Mouse (Mus musculus): ENCODE data around the gene Keap1. TPM values are rescaled to one million over a fixed set of nuclear protein-coding genes. Genes with fewer than 3 reads are reported as not detected.
A peak's percentile ranks its signal among the peaks of the same experiment; 100 is the strongest.

Keap1 gene
- polyA plus RNA-seq, 1 experiment from 2014 or later: 22.3 TPM

DNA sequence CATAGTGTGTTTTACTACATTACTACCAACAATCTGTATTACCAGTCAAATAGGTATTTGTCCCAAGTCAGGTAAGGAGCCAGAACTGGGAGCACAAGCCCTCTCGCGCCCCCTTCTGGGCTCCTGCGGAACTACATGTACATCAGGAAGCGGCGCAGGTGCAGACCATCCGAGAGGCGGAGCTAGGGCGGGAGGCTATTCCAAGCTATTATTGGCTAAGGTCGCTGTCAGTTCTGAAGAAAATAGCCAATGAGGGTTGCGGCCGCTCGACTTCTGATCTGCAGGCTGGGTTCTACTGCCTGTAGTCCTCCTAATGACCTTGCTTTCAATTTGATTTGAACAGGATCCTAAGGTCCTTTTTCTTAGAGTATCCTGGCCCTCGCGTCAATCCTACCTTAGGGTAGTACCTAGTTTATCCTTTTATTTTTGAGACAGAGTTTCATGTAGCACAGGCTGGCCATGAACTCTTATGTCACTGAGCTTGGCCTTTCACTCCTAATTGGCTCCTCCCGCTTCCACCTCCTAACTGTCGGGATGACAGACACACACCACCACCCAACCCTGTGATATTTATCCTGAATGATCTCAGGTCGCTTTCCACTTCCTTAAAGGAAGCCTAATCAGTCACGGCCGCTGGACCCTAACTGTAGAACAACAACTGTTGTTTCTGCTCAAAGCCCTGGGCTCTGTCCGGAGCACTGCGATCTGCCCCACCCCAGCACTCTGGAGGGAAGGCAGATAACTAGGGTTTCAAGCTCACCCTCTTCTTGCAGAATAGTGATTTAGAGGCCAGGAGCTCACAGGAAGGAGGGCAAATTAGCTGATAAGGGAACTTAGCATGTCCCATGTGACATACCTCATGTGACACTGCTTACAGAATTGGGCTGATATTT is 18.4 kb downstream of the Keap1 start:
- no peaks in the 10 kb centered on the region; the same call in 1 of the 2 replicates for H3K9me3 ChIP-seq (replicated peaks; ENCODE audit: control insufficient read depth, low read length)
- no peaks in the 10 kb centered on the region for H3K36me3 ChIP-seq (ENCODE audit: control insufficient read depth, insufficient read depth, low read length)
- peak overlapping the region; percentile 24 for H3K4me3 ChIP-seq (ENCODE audit: low read depth, low read length)
- no peaks in the 10 kb centered on the region for H3K27me3 ChIP-seq (ENCODE audit: control insufficient read depth, insufficient read depth, low read length)
- H3K4me2 ChIP-seq: peak overlapping the region; percentile 62
- peaks cover 10% of the 10 kb centered on the region for H3K4me1 ChIP-seq (ENCODE audit: control insufficient read depth, insufficient read depth, low read length)
- WGBS (ENCODE audit: insufficient replicate concordance): 8% methylated on average over 21 of the region's 21 CpGs
- peak; percentile 84 for ATAC-seq (replicated peaks; ENCODE audit: insufficient number of reproducible peaks, low FRiP score, low TSS enrichment)
- H3K27ac ChIP-seq (ENCODE audit: low read depth, low read length): peak overlapping the region; percentile 74
- H3K9ac ChIP-seq (ENCODE audit: low read depth, low read length): peak overlapping the region; percentile 54; the same call in 1 of the 2 replicates

DNA sequence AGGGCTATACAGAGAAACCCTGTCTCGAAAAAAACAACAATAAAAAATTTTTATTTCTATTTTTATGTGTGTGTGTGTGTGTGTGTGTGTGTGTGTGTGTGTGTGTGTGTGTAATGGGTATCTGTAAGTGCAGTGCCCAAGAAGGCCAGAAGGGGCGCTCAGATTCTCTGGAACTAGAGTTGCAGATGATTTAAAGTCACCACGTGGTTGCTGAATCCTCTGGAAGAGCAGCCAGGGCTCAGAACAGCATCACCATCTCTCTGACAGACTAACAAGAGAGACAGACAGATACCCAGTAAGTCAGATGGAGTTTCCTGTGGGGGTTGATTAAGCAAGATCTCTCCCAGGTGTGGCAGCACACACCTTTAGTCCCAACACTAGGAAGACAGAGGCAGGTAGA is 19.3 kb downstream of the Keap1 start:
- Histone ChIP-seq H3K9me3 (replicated peaks; ENCODE audit: control insufficient read depth, low read length) (no peaks in the 10 kb centered on the region; the same call in 1 of the 2 replicates), H3K27me3 (ENCODE audit: control insufficient read depth, insufficient read depth, low read length) (no peaks in the 10 kb centered on the region), H3K4me3 (ENCODE audit: low read depth, low read length) (no peak overlapping the region), H3K36me3 (ENCODE audit: control insufficient read depth, insufficient read depth, low read length) (no peaks in the 10 kb centered on the region), H3K4me1 (ENCODE audit: control insufficient read depth, insufficient read depth, low read length) (peaks cover 6% of the 10 kb centered on the region), H3K9ac (ENCODE audit: low read depth, low read length) (no peak overlapping the region), H3K27ac (ENCODE audit: low read depth, low read length) (no peak overlapping the region), H3K4me2 (no peak overlapping the region)
- WGBS (ENCODE audit: insufficient replicate concordance): 57% methylated on average over 3 of the region's 3 CpGs
- no peak for ATAC-seq (replicated peaks; ENCODE audit: insufficient number of reproducible peaks, low FRiP score, low TSS enrichment)

DNA sequence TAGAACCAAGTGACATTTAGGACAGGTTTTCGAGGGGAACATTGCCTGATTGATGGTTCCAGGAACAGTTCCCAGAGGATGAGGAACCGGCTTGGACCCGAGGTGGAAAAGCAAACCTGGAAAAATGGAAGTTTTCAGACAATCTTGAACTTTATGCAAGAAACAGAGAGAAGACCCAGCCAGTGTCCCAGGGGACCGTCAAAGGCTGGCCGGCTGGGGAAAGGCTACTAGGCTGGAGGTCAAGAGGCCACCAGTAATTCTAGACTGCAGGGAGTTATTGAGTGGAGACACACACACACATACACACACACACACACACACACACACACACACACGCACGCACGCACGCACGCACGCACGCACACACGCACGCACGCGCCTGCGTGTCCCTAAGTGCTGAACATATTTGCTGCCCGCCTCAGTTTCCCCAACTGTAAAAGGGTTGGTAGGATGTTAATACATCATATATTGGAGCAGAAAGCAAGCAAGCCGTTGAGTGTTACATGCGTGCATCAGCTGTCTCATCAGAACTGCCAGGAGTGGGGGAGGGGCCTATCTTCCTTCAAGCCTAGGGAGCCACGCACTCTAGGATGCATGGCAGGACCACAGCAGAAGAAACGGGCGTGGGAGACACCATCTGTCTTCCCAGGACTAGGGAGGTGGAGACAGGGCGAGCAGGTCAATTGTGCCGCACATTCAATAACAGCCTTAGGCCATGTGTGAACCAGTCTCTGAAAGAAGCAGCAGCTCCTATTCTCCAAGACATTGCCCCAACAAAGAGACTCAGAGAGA is 22.9 kb downstream of the Keap1 start:
- Histone ChIP-seq H3K27me3 (ENCODE audit: control insufficient read depth, insufficient read depth, low read length) (no peaks in the 10 kb centered on the region), H3K4me2 (no peak overlapping the region), H3K4me1 (ENCODE audit: control insufficient read depth, insufficient read depth, low read length) (peaks cover 4% of the 10 kb centered on the region), H3K4me3 (ENCODE audit: low read depth, low read length) (no peak overlapping the region), H3K9ac (ENCODE audit: low read depth, low read length) (no peak overlapping the region), H3K9me3 (replicated peaks; ENCODE audit: control insufficient read depth, low read length) (no peaks in the 10 kb centered on the region), H3K27ac (ENCODE audit: low read depth, low read length) (no peak overlapping the region), H3K36me3 (ENCODE audit: control insufficient read depth, insufficient read depth, low read length) (no peaks in the 10 kb centered on the region)
- no peak for ATAC-seq (replicated peaks; ENCODE audit: insufficient number of reproducible peaks, low FRiP score, low TSS enrichment)
- 70% methylated on average over 25 of the region's 25 CpGs for WGBS (ENCODE audit: insufficient replicate concordance)

DNA sequence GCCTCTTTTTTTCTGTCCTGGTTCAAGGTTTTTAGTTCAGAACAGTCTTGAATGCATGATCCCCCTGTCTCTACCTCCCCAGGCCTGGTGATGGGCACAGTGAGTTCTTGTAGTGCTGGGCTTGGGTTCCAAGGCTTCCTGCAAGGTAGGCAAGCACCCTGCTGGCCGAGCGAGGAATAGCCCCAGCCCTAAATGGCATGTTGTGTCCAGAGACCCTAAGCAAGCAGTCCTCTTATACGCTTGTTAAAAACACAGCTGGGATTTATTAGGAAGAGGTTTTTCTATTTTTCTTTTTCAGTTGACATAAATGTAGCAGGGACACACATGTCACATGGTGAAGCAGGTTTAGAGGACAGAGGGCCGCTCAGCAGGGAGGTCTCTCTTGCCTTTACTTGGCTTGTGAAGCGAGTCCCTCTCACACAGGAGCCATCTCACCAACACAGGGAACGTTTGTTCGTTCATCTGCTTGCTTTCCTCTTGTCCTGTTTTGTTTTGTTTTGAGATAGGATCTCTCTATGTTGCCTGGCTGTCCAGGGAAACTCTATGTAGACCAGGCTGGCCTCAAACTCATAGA is 25.5 kb downstream of the Keap1 start:
- no peaks in the 10 kb centered on the region for H3K9me3 ChIP-seq (replicated peaks; ENCODE audit: control insufficient read depth, low read length)

DNA sequence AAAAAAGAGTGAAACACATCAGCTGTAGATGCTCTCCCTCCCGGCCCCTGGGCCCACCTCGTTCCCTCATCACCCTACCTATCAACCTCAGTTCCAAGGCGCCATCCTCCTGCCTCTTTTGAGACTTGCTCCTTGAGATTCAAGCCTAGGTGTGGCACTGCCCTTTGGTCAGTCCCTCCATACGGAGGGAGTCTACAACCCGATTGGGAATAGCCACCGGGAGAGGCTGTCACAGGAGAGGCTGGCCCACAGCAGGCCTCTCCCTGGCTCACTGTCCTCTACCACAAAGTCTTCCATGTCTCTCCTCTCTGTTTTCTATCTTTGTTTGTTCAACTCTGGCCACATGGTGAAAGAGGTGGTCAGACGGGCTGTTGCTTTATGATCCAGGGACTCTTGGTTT is 27.5 kb downstream of the Keap1 start:
- H3K4me3 ChIP-seq (ENCODE audit: low read depth, low read length): no peak overlapping the region
- no peak overlapping the region for H3K9ac ChIP-seq (ENCODE audit: low read depth, low read length)
- H3K4me2 ChIP-seq: no peak overlapping the region
- H3K27ac ChIP-seq (ENCODE audit: low read depth, low read length): no peak overlapping the region
- ATAC-seq (replicated peaks; ENCODE audit: insufficient number of reproducible peaks, low FRiP score, low TSS enrichment): no peak
- H3K4me1 ChIP-seq (ENCODE audit: control insufficient read depth, insufficient read depth, low read length): no peaks in the 10 kb centered on the region
- no peaks in the 10 kb centered on the region for H3K27me3 ChIP-seq (ENCODE audit: control insufficient read depth, insufficient read depth, low read length)
- WGBS (ENCODE audit: insufficient replicate concordance): 84% methylated on average over 7 of the region's 7 CpGs
- no peaks in the 10 kb centered on the region for H3K9me3 ChIP-seq (replicated peaks; ENCODE audit: control insufficient read depth, low read length)
- H3K36me3 ChIP-seq (ENCODE audit: control insufficient read depth, insufficient read depth, low read length): no peaks in the 10 kb centered on the region

More for the DNA sequence above, 25.5 kb downstream of the Keap1 start:
- Histone ChIP-seq H3K9ac (ENCODE audit: low read depth, low read length) (no peak overlapping the region), H3K27ac (ENCODE audit: low read depth, low read length) (no peak overlapping the region), H3K4me1 (ENCODE audit: control insufficient read depth, insufficient read depth, low read length) (no peaks in the 10 kb centered on the region), H3K36me3 (ENCODE audit: control insufficient read depth, insufficient read depth, low read length) (no peaks in the 10 kb centered on the region), H3K4me2 (no peak overlapping the region), H3K4me3 (ENCODE audit: low read depth, low read length) (no peak overlapping the region), H3K27me3 (ENCODE audit: control insufficient read depth, insufficient read depth, low read length) (no peaks in the 10 kb centered on the region)
- WGBS (ENCODE audit: insufficient replicate concordance): 42% methylated on average over 7 of the region's 7 CpGs
- ATAC-seq (replicated peaks; ENCODE audit: insufficient number of reproducible peaks, low FRiP score, low TSS enrichment): no peak

DNA sequence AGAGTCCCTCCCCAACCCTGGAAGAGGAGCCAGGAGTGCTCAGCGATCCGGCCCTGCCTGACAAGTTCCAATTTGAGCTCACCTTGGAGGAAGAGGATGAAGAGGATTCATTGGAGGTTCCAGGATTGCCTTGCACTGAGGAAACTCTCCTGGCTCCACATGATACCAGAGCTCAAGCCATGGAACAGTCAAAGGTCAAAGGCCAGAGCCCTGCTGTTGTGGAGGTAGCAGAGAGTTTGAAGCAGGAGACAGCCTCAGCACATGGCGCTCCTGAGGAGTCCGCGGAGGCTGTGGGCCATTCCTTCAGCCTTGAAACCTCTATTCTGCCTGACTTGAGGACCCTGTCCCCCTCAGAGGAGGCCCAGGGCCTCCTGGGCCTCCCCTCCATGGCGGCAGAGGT is 28.3 kb downstream of the Keap1 start:
- WGBS (ENCODE audit: insufficient replicate concordance): 80% methylated on average over 6 of the region's 6 CpGs
- Histone ChIP-seq H3K27ac (ENCODE audit: low read depth, low read length) (no peak overlapping the region), H3K4me2 (no peak overlapping the region), H3K36me3 (ENCODE audit: control insufficient read depth, insufficient read depth, low read length) (no peaks in the 10 kb centered on the region), H3K4me3 (ENCODE audit: low read depth, low read length) (no peak overlapping the region), H3K27me3 (ENCODE audit: control insufficient read depth, insufficient read depth, low read length) (no peaks in the 10 kb centered on the region), H3K9ac (ENCODE audit: low read depth, low read length) (no peak overlapping the region), H3K9me3 (replicated peaks; ENCODE audit: control insufficient read depth, low read length) (no peaks in the 10 kb centered on the region), H3K4me1 (ENCODE audit: control insufficient read depth, insufficient read depth, low read length) (no peaks in the 10 kb centered on the region)
- no peak for ATAC-seq (replicated peaks; ENCODE audit: insufficient number of reproducible peaks, low FRiP score, low TSS enrichment)

DNA sequence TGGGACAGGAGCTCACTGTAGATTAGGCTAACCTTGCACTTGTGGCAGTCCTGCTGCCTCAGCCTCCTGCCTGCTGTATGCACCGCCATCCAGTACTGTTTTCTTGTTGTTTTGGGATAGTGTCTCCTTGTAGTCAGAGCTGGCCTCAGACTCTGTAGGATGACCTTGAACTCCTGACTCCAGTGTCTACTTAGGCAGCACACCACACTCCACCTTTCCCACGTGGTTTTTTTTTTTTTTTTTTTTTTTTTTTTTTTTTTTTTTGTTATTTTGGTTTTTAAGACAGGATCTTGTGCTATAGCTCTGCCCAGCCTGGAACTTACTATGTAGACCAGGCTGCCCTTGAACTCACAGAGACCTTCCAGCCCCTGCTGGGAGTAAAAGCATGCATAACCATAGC is 30.5 kb downstream of the Keap1 start:
- H3K9ac ChIP-seq (ENCODE audit: low read depth, low read length): no peak overlapping the region
- H3K9me3 ChIP-seq (replicated peaks; ENCODE audit: control insufficient read depth, low read length): no peaks in the 10 kb centered on the region
- H3K4me1 ChIP-seq (ENCODE audit: control insufficient read depth, insufficient read depth, low read length): peaks cover 3% of the 10 kb centered on the region; the same call in 1 of the 2 replicates
- no peaks in the 10 kb centered on the region for H3K27me3 ChIP-seq (ENCODE audit: control insufficient read depth, insufficient read depth, low read length)
- no peaks in the 10 kb centered on the region for H3K36me3 ChIP-seq (ENCODE audit: control insufficient read depth, insufficient read depth, low read length)
- 62% methylated on average over 2 of the region's 2 CpGs for WGBS (ENCODE audit: insufficient replicate concordance)
- no peak for ATAC-seq (replicated peaks; ENCODE audit: insufficient number of reproducible peaks, low FRiP score, low TSS enrichment)
- H3K27ac ChIP-seq (ENCODE audit: low read depth, low read length): no peak overlapping the region
- no peak overlapping the region for H3K4me3 ChIP-seq (ENCODE audit: low read depth, low read length)
- no peak overlapping the region for H3K4me2 ChIP-seq

DNA sequence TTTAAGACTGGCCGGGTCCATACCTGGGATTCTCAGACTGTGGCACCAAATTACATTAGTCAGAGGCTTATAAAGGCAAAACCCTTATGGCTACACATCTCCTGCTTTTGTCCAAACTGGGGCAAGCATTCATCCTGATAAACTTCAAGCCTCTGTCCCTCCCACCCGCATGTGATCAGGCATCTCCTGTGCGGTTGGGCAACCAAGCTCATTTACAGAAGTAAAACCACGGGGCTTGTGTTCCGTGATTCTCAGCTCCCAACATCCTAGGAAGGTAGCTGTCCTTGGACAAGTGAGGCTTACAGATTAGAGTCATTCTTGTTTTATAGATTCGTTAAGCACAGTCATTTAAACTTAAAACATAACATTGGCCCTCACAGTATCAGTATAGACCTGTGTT is 32.3 kb downstream of the Keap1 start:
- no peak overlapping the region for H3K4me3 ChIP-seq (ENCODE audit: low read depth, low read length)
- H3K9ac ChIP-seq (ENCODE audit: low read depth, low read length): no peak overlapping the region
- no peaks in the 10 kb centered on the region for H3K36me3 ChIP-seq (ENCODE audit: control insufficient read depth, insufficient read depth, low read length)
- no peak overlapping the region for H3K4me2 ChIP-seq
- ATAC-seq (replicated peaks; ENCODE audit: insufficient number of reproducible peaks, low FRiP score, low TSS enrichment): no peak
- no peaks in the 10 kb centered on the region for H3K9me3 ChIP-seq (replicated peaks; ENCODE audit: control insufficient read depth, low read length)
- no peaks in the 10 kb centered on the region for H3K27me3 ChIP-seq (ENCODE audit: control insufficient read depth, insufficient read depth, low read length)
- H3K4me1 ChIP-seq (ENCODE audit: control insufficient read depth, insufficient read depth, low read length): peaks cover 3% of the 10 kb centered on the region; the same call in 1 of the 2 replicates
- 85% methylated on average over 6 of the region's 6 CpGs for WGBS (ENCODE audit: insufficient replicate concordance)
- no peak overlapping the region for H3K27ac ChIP-seq (ENCODE audit: low read depth, low read length)
